Mouse (Mus musculus) heart, embryonic 16.5 days (tissue): ENCODE measurements around the gene Srek1ip1. TPM values are rescaled to one million over a fixed set of nuclear protein-coding genes. Genes with fewer than 3 reads are reported as not detected.

Experiments used
- ATAC-seq: fragments of 200-750 bp; cut with Nextera tagmentation; replicated peaks from 2 replicates; pipeline ENCODE4 v1.8.0; 2017; ENCODE audit warnings: moderate number of reproducible peaks; ENCODE audit not compliant: insufficient read depth, low FRiP score; ENCODE audit errors: extremely low read depth
- H3K27ac ChIP-seq: fragments of 300-500 bp; sonication (generic); 2 replicates; pipeline ENCODE4 v1.5.1; 2014; ENCODE audit warnings: mild to moderate bottlenecking, low read length, control low read depth, moderate library complexity
- H3K27me3 ChIP-seq: fragments of 300-500 bp; sonication (generic); 2 replicates; pipeline ENCODE4 v1.6.1; 2014; ENCODE audit warnings: low read length, mixed read lengths; ENCODE audit not compliant: control insufficient read depth, insufficient read depth
- H3K36me3 ChIP-seq: fragments of 300-500 bp; sonication (generic); 2 replicates; pipeline ENCODE4 v1.6.1; 2014; ENCODE audit not compliant: control insufficient read depth, insufficient read depth
- H3K4me1 ChIP-seq: fragments of 300-500 bp; sonication (generic); 2 replicates; pipeline ENCODE4 v1.6.1; 2014; ENCODE audit warnings: low read length, mixed read lengths; ENCODE audit not compliant: control insufficient read depth, insufficient read depth
- H3K4me2 ChIP-seq: fragments of 300-500 bp; sonication (generic); 2 replicates; pipeline ENCODE4 v1.6.1; 2014; ENCODE audit warnings: low read depth, mild to moderate bottlenecking, control low read depth, low read length
- H3K4me3 ChIP-seq: fragments of 300-500 bp; sonication (generic); 2 replicates; pipeline ENCODE4 v1.5.1; 2014; ENCODE audit warnings: mild to moderate bottlenecking, control low read depth, low read length
- H3K9ac ChIP-seq: fragments of 300-500 bp; sonication (generic); 2 replicates; pipeline ENCODE4 v1.6.1; 2014; ENCODE audit warnings: low read length, control low read depth
- H3K9me3 ChIP-seq: fragments of 300-500 bp; sonication (generic); replicated peaks from 2 replicates; pipeline ENCODE4 v1.6.1; 2016; ENCODE audit warnings: low read length; ENCODE audit not compliant: control insufficient read depth
- WGBS: fragments of 180-500 bp; shearing (Covaris S2); extraction: QIAGEN DNeasy Blood & Tissue Kit; methylation state at CpG from one replicate; pipeline ENCODE4 v1.1.7; 2014; 5-methylcytosine and 5-hydroxymethylcytosine counted together
- polyA plus RNA-seq: library from polyadenylated mRNA; unstranded; fragments of >200 nt; fragmentation: Nextera tagmentation; extraction: Ambion mirVana; gene quantifications from 2 replicates; pipeline ENCODE4 v1.2.1, GENCODE M21; 2015

The Srek1ip1 gene
- polyA plus RNA-seq, result 15.1 and 17.8 TPM in 2 replicates

- no peaks in the 10 kb centered on the region for H3K9me3 ChIP-seq
- no peak within 1 kb of the TSS for H3K4me2 ChIP-seq
- no peak for ATAC-seq
- H3K36me3 ChIP-seq, result peaks cover 9% of the 10 kb centered on the region; the same call in 1 of the 2 replicates
- H3K9ac ChIP-seq, result no peak within 1 kb of the TSS
- no peaks in the 10 kb centered on the region for H3K4me1 ChIP-seq
- no peak within 1 kb of the TSS for H3K4me3 ChIP-seq
- H3K27me3 ChIP-seq, result no peaks in the 10 kb centered on the region
- no peak within 1 kb of the TSS for H3K27ac ChIP-seq
- 89% methylated on average over 11 of the region's 11 CpGs for WGBS
Measured at GRCm38 (mm10) chr13:104792184-104792583, at the start of gene Srek1ip1. Gene Srek1ip1 (plus strand): TSS chr13:104792484.

- no peaks in the 10 kb centered on the region for H3K9me3 ChIP-seq
- no peak for ATAC-seq
- H3K4me1 ChIP-seq, result no peaks in the 10 kb centered on the region
- no peaks in the 10 kb centered on the region for H3K27me3 ChIP-seq
- H3K4me2 ChIP-seq, result no peak overlapping the region
- H3K9ac ChIP-seq, result no peak overlapping the region
- 89% methylated on average over 4 of the region's 4 CpGs for WGBS
- H3K4me3 ChIP-seq, result no peak overlapping the region
- H3K27ac ChIP-seq, result no peak overlapping the region
- no peaks in the 10 kb centered on the region for H3K36me3 ChIP-seq
Measured at GRCm38 (mm10) chr13:104742866-104743265, 49.4 kb upstream of the Srek1ip1 start.

- Histone ChIP-seq H3K4me2 (no peak overlapping the region), H3K27ac (no peak overlapping the region), H3K9me3 (no peaks in the 10 kb centered on the region), H3K9ac (no peak overlapping the region), H3K27me3 (no peaks in the 10 kb centered on the region), H3K36me3 (no peaks in the 10 kb centered on the region), H3K4me3 (no peak overlapping the region), H3K4me1 (no peaks in the 10 kb centered on the region)
- no peak for ATAC-seq
Measured at GRCm38 (mm10) chr13:104747032-104747431, 45.3 kb upstream of the Srek1ip1 start.

- 88% methylated on average over 1 of the region's 1 CpGs for WGBS
- peaks cover 5% of the 10 kb centered on the region; the same call in 1 of the 2 replicates for H3K4me1 ChIP-seq
- H3K4me2 ChIP-seq, result no peak overlapping the region
- no peaks in the 10 kb centered on the region for H3K36me3 ChIP-seq
- H3K9me3 ChIP-seq, result no peaks in the 10 kb centered on the region
- H3K9ac ChIP-seq, result no peak overlapping the region
- no peaks in the 10 kb centered on the region for H3K27me3 ChIP-seq
- no peak overlapping the region for H3K27ac ChIP-seq
- H3K4me3 ChIP-seq, result no peak overlapping the region
- ATAC-seq, result no peak
Measured at GRCm38 (mm10) chr13:104759381-104759780, 32.9 kb upstream of the Srek1ip1 start.

- Histone ChIP-seq H3K4me1 (peaks cover 5% of the 10 kb centered on the region; the same call in 1 of the 2 replicates), H3K4me3 (no peak overlapping the region), H3K9me3 (no peaks in the 10 kb centered on the region), H3K4me2 (no peak overlapping the region), H3K27ac (no peak overlapping the region), H3K9ac (no peak overlapping the region), H3K27me3 (no peaks in the 10 kb centered on the region), H3K36me3 (no peaks in the 10 kb centered on the region)
- 93% methylated on average over 4 of the region's 4 CpGs for WGBS
- no peak for ATAC-seq
Measured at GRCm38 (mm10) chr13:104762401-104762800, 29.9 kb upstream of the Srek1ip1 start.

GRCm38 (mm10) chr13:104763193-104763592, 29.1 kb upstream of the Srek1ip1 start:
- no peak overlapping the region for H3K9ac ChIP-seq
- H3K4me1 ChIP-seq, result peaks cover 5% of the 10 kb centered on the region; the same call in 1 of the 2 replicates
- H3K27me3 ChIP-seq, result no peaks in the 10 kb centered on the region
- no peaks in the 10 kb centered on the region for H3K36me3 ChIP-seq
- H3K4me2 ChIP-seq, result no peak overlapping the region
- ATAC-seq, result no peak
- 75% methylated on average over 3 of the region's 3 CpGs for WGBS
- H3K27ac ChIP-seq, result no peak overlapping the region
- H3K9me3 ChIP-seq, result no peaks in the 10 kb centered on the region
- H3K4me3 ChIP-seq, result no peak overlapping the region

GRCm38 (mm10) chr13:104779104-104779670, 13.1 kb upstream of the Srek1ip1 start:
- H3K27me3 ChIP-seq, result no peaks in the 10 kb centered on the region
- H3K36me3 ChIP-seq, result peaks cover 17% of the 10 kb centered on the region
- peaks cover 6% of the 10 kb centered on the region for H3K9me3 ChIP-seq
- WGBS, result 49% methylated on average over 1 of the region's 1 CpGs
- ATAC-seq, result no peak
- no peak overlapping the region for H3K4me3 ChIP-seq
- no peak overlapping the region for H3K27ac ChIP-seq
- H3K4me2 ChIP-seq, result no peak overlapping the region
- H3K9ac ChIP-seq, result no peak overlapping the region
- H3K4me1 ChIP-seq, result no peaks in the 10 kb centered on the region

- peaks cover 25% of the 10 kb centered on the region for H3K36me3 ChIP-seq
- no peak overlapping the region for H3K27ac ChIP-seq
- H3K4me3 ChIP-seq, result no peak overlapping the region
- ATAC-seq, result no peak
- WGBS, result 95% methylated on average over 4 of the region's 4 CpGs
- peaks cover 4% of the 10 kb centered on the region for H3K9me3 ChIP-seq
- no peak overlapping the region for H3K4me2 ChIP-seq
- no peaks in the 10 kb centered on the region for H3K4me1 ChIP-seq
- H3K9ac ChIP-seq, result no peak overlapping the region
- H3K27me3 ChIP-seq, result no peaks in the 10 kb centered on the region
Measured at GRCm38 (mm10) chr13:104787260-104787659, 5.0 kb upstream of the Srek1ip1 start.

- Histone ChIP-seq H3K9me3 (no peaks in the 10 kb centered on the region), H3K9ac (no peak overlapping the region), H3K4me1 (no peaks in the 10 kb centered on the region), H3K4me3 (no peak overlapping the region), H3K27ac (no peak overlapping the region), H3K4me2 (no peak overlapping the region), H3K27me3 (no peaks in the 10 kb centered on the region), H3K36me3 (peaks cover 12% of the 10 kb centered on the region)
- no peak for ATAC-seq
- WGBS, result 11% methylated on average over 2 of the region's 2 CpGs
Measured at GRCm38 (mm10) chr13:104789663-104790062, 2.6 kb upstream of the Srek1ip1 start.
